Mouse (Mus musculus): ENCODE results near the gene Cela2a. TPM values are rescaled to one million over a fixed set of nuclear protein-coding genes. Genes with fewer than 3 reads are reported as not detected.

Gene Cela2a
- polyA plus RNA-seq, 1 experiment = not detected

DNA sequence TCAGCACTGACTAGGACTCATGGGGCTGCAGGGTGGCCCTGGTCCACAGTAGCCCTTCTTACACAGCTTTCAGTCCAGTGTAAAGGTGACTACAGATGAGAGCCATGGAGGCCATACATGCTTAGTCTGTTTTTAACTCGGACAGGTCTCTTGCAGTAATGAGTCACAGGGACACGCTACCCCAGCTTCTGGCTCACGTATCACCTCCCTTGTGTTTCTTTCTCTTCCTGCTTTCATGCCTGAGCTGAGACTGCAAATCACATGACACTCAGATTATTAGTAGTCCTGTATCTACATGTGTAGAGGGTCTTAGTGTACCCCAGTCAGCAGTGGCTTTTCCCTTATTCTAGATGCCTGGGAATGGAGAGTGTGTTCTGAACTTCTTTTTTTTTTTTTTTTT lies 61.0 kb downstream of the Cela2a start:
- Histone ChIP-seq H3K27ac (ENCODE audit: insufficient read depth, low read length) (no peak overlapping the region), H3K4me3 (ENCODE audit: insufficient read depth, low read length) (no peak overlapping the region), H3K4me1 (ENCODE audit: control insufficient read depth, insufficient read depth, low read length) (peaks cover 8% of the 10 kb centered on the region; the same call in 1 of the 2 replicates)
- no peak for TF ChIP-seq POLR2A (IDR thresholded peaks at IDR 0.05; ENCODE audit: low read depth, low read length)
- no peak for TF ChIP-seq CTCF (IDR thresholded peaks at IDR 0.05; ENCODE audit: borderline replicate concordance, insufficient read depth, low read length)

Other genes with a start within 250 kb of the Cela2a start
- 72.4 and 90.1 TPM in 2 replicates for gene Fblim1, start 220.1 kb downstream of the Cela2a start, polyA plus RNA-seq (2011; ENCODE audit: insufficient read length, low read depth, missing spikeins)
- gene Tmem82, start 207.5 kb downstream of the Cela2a start, polyA plus RNA-seq (2011; ENCODE audit: insufficient read length, low read depth, missing spikeins) = not detected in 2 replicates
- gene Slc25a34, start 202.3 kb downstream of the Cela2a start, polyA plus RNA-seq (2011; ENCODE audit: insufficient read length, low read depth, missing spikeins) = 0.19 TPM in 1 of 2 replicates, not detected in the other
- 22.5 and 29.8 TPM in 2 replicates for gene Plekhm2, start 161.3 kb downstream of the Cela2a start, polyA plus RNA-seq (2011; ENCODE audit: insufficient read length, low read depth, missing spikeins)
- 5.1 and 5.3 TPM in 2 replicates for gene Rsc1a1, start 140.6 kb downstream of the Cela2a start, polyA plus RNA-seq (2011; ENCODE audit: insufficient read length, low read depth, missing spikeins)
- 27.6 and 30.9 TPM in 2 replicates for gene Ddi2, start 102.7 kb downstream of the Cela2a start, polyA plus RNA-seq (2011; ENCODE audit: insufficient read length, low read depth, missing spikeins)
- not detected in 2 replicates for gene Agmat, start 79.5 kb downstream of the Cela2a start, polyA plus RNA-seq (2011; ENCODE audit: insufficient read length, low read depth, missing spikeins)
- gene Dnajc16, start 35.2 kb downstream of the Cela2a start, polyA plus RNA-seq (2011; ENCODE audit: insufficient read length, low read depth, missing spikeins) = 10.0 and 11.3 TPM in 2 replicates
- gene Casp9, start 32.5 kb downstream of the Cela2a start, polyA plus RNA-seq (2011; ENCODE audit: insufficient read length, low read depth, missing spikeins) = 10.0 and 13.2 TPM in 2 replicates
- gene Ctrc, start 20.2 kb upstream of the Cela2a start, polyA plus RNA-seq (2011; ENCODE audit: insufficient read length, low read depth, missing spikeins) = not detected in 2 replicates
- gene Efhd2, start 48.8 kb upstream of the Cela2a start, polyA plus RNA-seq (2011; ENCODE audit: insufficient read length, low read depth, missing spikeins) = 25.3 and 28.7 TPM in 2 replicates
- gene Fhad1, start 188.9 kb upstream of the Cela2a start, polyA plus RNA-seq (2011; ENCODE audit: insufficient read length, low read depth, missing spikeins) = not detected in 2 replicates

Data from embryonic fibroblast, embryonic 13.5 days (primary cell).